Mouse (Mus musculus): Measurements from ENCODE around the gene Psapl1. TPM values are rescaled to one million over a fixed set of nuclear protein-coding genes. Genes with fewer than 3 reads are reported as not detected.

The Psapl1 gene
- total and polyA plus RNA-seq, 3 experiments: not detected

DNA sequence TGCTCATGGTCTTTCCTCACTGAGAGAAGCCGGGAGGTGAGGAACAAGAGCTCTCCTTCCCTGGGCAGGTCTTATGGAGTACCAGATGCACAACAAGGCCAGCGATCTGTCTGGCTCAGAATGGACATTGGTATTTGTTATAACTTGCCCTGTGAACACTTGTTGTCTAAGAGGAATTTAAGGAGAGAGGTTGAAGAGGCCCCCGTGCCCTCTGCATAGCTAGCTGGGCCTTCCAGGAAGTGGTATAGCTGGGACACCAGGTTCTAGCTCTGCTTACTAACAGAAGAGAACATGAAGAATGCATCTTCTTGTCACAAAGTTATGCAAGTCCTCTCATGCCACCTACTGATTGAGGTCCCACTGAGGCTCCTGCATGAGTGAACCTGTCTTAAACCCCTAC, 44.2 kb downstream of the Psapl1 start:
- Histone ChIP-seq H3K9me3 (replicated peaks; ENCODE audit: low read length) (no peaks in the 10 kb centered on the region), H3K4me3 (replicated peaks in 1 of 3; ENCODE audit: low read depth in 2 of 3, low read length in 2 of 3, poor library complexity in 1 of 3) (no peak overlapping the region), H3K4me1 (ENCODE audit: control insufficient read depth in 1 of 2, insufficient read depth in 2 of 2) (no peaks in the 10 kb centered on the region), H3K4me2 (ENCODE audit: insufficient read depth, low read depth, poor library complexity, severe bottlenecking) (no peak overlapping the region), H3K79me2 (replicated peaks; ENCODE audit: control insufficient read depth, extremely low read depth, insufficient read depth, poor library complexity, severe bottlenecking) (no peaks in the 10 kb centered on the region), H3K36me3 (replicated peaks in 1 of 2; ENCODE audit: control insufficient read depth in 1 of 2, insufficient read depth in 1 of 2, low read length in 1 of 2) (no peaks in the 10 kb centered on the region), H3K27me3 (replicated peaks) (peaks cover 64% of the 10 kb centered on the region), H3K27ac (ENCODE audit: insufficient read depth, low read depth) (no peak overlapping the region), H3K9ac (ENCODE audit: insufficient read depth, low read depth) (no peak overlapping the region)
- in situ Hi-C loops (cut with MboI; ENCODE audit: low pct_ligation_motif_present, low pct_unique_long_range_greater_than_20kb, low sequenced_read_pairs): no loop called here
- no peak for DNase-seq (ENCODE audit: extremely low read depth)
- TF ChIP-seq SMC3 (IDR thresholded peaks at IDR 0.05; ENCODE audit: low read depth, low read length): peak; percentile 9; the same call in 1 of the 2 replicates
- peak in 1 of 2 experiments; percentile 28; a peak in 1 of 4 replicates for TF ChIP-seq CTCF (conservative IDR thresholded peaks at IDR 0.05 in 1 of 2, IDR thresholded peaks at IDR 0.05 in 1 of 2; ENCODE audit: low read depth in 2 of 2, low read length in 2 of 2)
- peak; percentile 14 for TF ChIP-seq RAD21 (IDR thresholded peaks at IDR 0.05; ENCODE audit: low read depth, low read length)
- no peak for TF ChIP-seq UBTF (IDR thresholded peaks at IDR 0.05; ENCODE audit: low read depth, low read length)
- dilution Hi-C loops (cut with MboI; ENCODE audit: extremely low pct_ligation_motif_present, extremely low pct_unique_long_range_greater_than_20kb, low sequenced_read_pairs): no loop called here

DNA sequence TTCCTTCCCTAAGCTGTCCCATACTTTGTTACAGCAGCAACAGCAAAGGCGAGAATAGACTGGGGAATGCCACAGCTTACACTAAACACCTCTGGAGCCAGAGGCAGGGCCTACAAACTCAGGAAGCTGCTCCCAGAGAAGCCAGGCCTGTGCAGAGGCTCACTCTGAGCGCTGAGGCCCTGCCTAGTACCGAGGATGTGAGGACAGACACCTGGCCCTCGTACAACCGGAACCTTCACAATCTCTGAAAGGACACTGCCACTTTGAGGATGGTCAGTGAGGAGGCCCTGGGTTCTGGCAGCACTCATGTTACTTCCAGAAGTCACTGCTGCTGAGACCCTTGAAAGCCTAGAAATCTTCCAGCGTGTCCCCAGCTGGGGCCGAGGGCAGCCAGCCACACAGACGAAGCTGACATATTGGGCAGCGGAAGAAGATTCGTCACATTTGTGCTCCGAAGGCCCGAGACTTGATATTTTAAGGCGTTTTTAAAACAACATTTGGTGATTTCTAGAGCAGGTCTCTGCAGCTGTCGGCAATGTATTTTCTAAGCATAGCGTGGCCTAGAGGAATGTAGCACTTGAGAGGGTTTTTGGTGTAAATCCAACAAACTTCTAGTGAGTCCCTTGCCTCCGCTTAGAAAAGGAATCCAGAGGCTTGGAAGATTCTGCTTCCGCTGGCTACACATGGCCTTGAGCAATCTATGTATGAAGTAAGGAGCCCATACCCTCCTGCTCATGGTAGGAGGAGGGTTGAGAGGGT, 49.1 kb downstream of the Psapl1 start:
- peaks cover 91% of the 10 kb centered on the region for H3K27me3 ChIP-seq (replicated peaks)
- H3K4me1 ChIP-seq (ENCODE audit: control insufficient read depth in 1 of 2, insufficient read depth in 2 of 2): no peaks in the 10 kb centered on the region
- no peaks in the 10 kb centered on the region for H3K79me2 ChIP-seq (replicated peaks; ENCODE audit: control insufficient read depth, extremely low read depth, insufficient read depth, poor library complexity, severe bottlenecking)
- H3K9ac ChIP-seq (ENCODE audit: insufficient read depth, low read depth): no peak overlapping the region
- H3K4me3 ChIP-seq (replicated peaks in 1 of 3; ENCODE audit: low read depth in 2 of 3, low read length in 2 of 3, poor library complexity in 1 of 3): no peak overlapping the region
- in situ Hi-C loops (cut with MboI; ENCODE audit: low pct_ligation_motif_present, low pct_unique_long_range_greater_than_20kb, low sequenced_read_pairs): no loop called here
- no peak overlapping the region for H3K4me2 ChIP-seq (ENCODE audit: insufficient read depth, low read depth, poor library complexity, severe bottlenecking)
- no peak overlapping the region for H3K27ac ChIP-seq (ENCODE audit: insufficient read depth, low read depth)
- no peak for DNase-seq (ENCODE audit: extremely low read depth)
- no peaks in the 10 kb centered on the region for H3K9me3 ChIP-seq (replicated peaks; ENCODE audit: low read length)
- dilution Hi-C loops (cut with MboI; ENCODE audit: extremely low pct_ligation_motif_present, extremely low pct_unique_long_range_greater_than_20kb, low sequenced_read_pairs): no loop called here
- TF ChIP-seq ELF1 (IDR thresholded peaks at IDR 0.05; ENCODE audit: low read depth, low read length) (no peak), TBP (conservative IDR thresholded peaks at IDR 0.05; ENCODE audit: low read depth, low read length) (no peak), SMC3 (IDR thresholded peaks at IDR 0.05; ENCODE audit: low read depth, low read length) (no peak), RAD21 (IDR thresholded peaks at IDR 0.05; ENCODE audit: low read depth, low read length) (no peak), IRF4 (IDR thresholded peaks at IDR 0.05; ENCODE audit: low read depth, low read length) (no peak), POLR2A (IDR thresholded peaks at IDR 0.05; ENCODE audit: low read depth, low read length) (no peak), HCFC1 (IDR thresholded peaks at IDR 0.05; ENCODE audit: low read depth, low read length) (no peak), MAFK (IDR thresholded peaks at IDR 0.05; ENCODE audit: insufficient replicate concordance, low read length) (no peak), ZMIZ1 (IDR thresholded peaks at IDR 0.05; ENCODE audit: low read depth, low read length) (no peak), CHD2 (IDR thresholded peaks at IDR 0.05; ENCODE audit: low read length) (no peak), E2F4 (IDR thresholded peaks at IDR 0.05; ENCODE audit: insufficient replicate concordance, low read depth, low read length) (no peak), EP300 (IDR thresholded peaks at IDR 0.05; ENCODE audit: low read length) (no peak), TCF12 (IDR thresholded peaks at IDR 0.05; ENCODE audit: low read depth, low read length) (no peak), NELFE (IDR thresholded peaks at IDR 0.05; ENCODE audit: low read depth, low read length) (no peak), ZNF384 (IDR thresholded peaks at IDR 0.05; ENCODE audit: low read depth, low read length) (no peak), PAX5 (IDR thresholded peaks at IDR 0.05; ENCODE audit: low read length) (no peak), USF2 (conservative IDR thresholded peaks at IDR 0.05; ENCODE audit: low read depth, low read length) (no peak), SIN3A (IDR thresholded peaks at IDR 0.05; ENCODE audit: low read length) (no peak)
- H3K36me3 ChIP-seq (replicated peaks in 1 of 2; ENCODE audit: control insufficient read depth in 1 of 2, insufficient read depth in 1 of 2, low read length in 1 of 2): no peaks in the 10 kb centered on the region
